Mouse (Mus musculus): ENCODE measurements around the gene Gtf2f2. TPM values are rescaled to one million over a fixed set of nuclear protein-coding genes. Genes with fewer than 3 reads are reported as not detected.

The Gtf2f2 gene
- 10 to 100 TPM; 11.5 to 12.8 (median 11.9) TPM for total RNA-seq (2022)

DNA sequence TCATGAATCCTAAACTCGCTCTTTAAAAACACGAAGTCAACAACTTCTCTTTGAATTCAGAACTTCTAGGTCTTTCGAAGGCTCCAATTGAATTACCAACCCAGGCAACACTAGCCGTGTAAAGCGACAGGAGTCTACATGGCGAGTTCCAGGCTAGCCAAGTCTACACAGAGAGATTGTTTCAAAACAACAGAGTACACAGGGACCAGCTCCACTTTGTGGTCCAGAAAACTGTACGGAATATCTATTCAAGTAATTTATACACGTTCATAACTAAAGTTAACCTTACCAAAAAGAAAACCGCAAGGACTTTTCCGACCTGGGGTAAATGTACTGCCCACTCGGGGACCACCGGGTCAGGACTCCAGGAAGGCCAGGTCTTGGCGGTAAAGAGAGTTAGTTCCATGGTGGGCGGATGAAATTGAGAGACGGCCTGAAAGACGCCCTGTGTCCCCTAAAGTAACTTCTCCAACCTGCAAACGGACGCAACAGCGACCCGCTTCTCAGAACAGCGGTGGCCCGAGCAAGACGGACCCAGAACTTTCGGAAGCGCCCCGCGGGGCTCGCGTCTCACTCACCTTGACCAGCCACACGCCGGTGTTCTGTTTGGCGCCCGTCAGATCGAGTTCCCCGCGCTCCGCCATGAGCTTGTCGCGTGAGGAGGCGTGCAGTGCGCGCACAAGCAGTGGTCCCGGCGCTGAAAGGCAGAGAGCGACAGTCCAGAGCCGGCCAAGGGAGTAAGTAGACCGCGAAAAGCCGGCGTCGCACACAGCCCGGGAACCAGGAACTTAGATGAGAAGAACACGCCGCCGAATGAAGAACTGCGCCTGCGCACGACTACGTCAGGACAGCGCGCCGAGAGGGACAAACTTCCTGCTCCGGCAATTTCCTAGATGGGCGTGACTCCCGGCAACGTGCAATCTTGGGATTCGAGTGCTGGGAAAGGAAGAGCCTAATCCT, at the start of gene Gtf2f2:
Gene Gtf2f2, minus strand, starts transcription at position 764 of the 960 bp plus-strand sequence.
- DNase-seq (ENCODE audit: low spot score), result peak; percentile 96

- no peak for DNase-seq (ENCODE audit: low spot score)
Measured at GRCm38 (mm10) chr14:76059441-76059840, 48.8 kb upstream of the Gtf2f2 start.

- DNase-seq (ENCODE audit: low spot score), result peak; percentile 6
Measured at GRCm38 (mm10) chr14:76053726-76054125, 43.1 kb upstream of the Gtf2f2 start.

DNA sequence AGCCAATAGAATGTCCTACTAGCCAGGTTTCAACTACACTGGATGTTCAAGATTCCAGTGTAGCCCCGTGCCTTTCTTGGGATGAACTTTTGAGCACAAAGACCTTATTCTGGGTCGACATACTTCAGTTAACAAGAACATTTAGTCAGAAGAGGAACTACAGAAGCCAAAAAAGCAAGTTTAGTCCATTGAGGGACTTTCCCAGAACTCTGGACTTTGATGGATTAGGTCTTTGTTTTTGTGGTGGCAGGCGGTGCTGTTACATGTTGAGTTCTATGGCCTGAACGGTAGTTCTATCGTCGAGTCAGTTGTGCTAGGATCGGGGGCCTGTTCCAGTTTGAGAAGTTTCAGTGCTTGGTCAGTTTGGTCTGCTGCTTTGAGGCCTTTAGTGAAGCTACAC, 41.3 kb upstream of the Gtf2f2 start:
- peak; percentile 4 for DNase-seq (ENCODE audit: low spot score)

- no peak for DNase-seq (ENCODE audit: low spot score)
Measured at GRCm38 (mm10) chr14:76045767-76046166, 35.1 kb upstream of the Gtf2f2 start.

DNA sequence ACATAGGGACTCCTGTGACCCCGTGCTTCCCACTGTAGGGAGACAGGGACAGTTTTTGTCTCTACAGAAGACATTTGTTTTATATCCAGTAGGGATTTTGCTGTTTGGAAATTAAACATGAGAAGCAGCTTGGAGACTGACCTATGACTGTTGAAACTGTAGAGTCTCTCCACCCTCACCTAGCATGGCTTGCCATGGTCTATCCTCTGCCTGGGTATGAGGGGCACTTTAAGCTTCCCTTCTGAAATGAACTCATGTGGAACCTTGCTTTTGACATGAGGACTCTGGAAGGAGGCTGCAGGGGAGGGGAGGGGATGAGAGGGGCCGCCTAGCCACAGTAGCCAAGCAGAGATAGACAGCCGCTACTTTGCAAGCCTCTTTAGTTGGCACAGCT, 33.5 kb upstream of the Gtf2f2 start:
- DNase-seq (ENCODE audit: low spot score), result no peak

DNA sequence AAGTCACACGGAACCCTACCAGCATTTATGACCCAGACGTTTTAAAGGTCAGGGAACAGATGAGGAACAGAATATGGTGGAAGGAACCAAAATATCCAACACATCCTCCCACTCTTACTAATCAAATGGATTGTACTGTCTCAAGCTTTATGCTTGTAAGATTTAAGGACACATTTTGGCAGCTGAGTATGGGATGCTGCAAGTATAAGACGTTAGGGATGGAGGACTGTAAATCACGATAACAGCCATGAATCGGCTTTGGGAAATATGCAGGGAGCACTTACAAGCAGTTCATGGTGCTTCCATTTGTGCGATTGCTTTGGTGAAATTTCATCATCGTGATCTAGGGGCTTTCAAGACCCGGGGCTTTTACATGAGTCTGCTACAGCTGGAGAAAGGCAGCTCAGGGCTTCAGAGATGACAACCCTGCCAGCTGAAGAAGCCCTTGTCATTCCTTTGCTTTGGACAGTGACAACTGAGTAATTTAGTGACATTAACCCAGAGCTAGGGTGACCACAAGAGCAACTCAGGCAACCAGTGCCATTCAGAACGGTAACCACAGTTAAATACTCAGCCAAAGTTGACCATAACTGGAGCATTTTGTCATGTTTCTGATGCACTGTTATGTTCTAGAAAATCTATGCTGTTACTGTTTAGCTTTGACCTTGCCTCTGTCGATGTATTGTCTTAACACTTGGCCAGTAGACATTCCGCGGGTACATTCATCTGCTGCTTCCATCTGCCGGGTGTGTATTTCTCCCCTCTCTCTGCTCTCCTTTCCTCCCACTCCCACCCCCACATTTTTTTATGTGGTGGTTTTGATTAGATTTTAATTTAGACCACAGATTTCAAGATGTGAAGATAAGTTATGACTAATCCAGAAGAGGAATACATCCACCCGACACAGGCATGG, 32.8 kb upstream of the Gtf2f2 start:
- no peak for DNase-seq (ENCODE audit: low spot score)

GRCm38 (mm10) chr14:76033221-76033637, 22.6 kb upstream of the Gtf2f2 start:
- no peak for DNase-seq (ENCODE audit: low spot score)

DNA sequence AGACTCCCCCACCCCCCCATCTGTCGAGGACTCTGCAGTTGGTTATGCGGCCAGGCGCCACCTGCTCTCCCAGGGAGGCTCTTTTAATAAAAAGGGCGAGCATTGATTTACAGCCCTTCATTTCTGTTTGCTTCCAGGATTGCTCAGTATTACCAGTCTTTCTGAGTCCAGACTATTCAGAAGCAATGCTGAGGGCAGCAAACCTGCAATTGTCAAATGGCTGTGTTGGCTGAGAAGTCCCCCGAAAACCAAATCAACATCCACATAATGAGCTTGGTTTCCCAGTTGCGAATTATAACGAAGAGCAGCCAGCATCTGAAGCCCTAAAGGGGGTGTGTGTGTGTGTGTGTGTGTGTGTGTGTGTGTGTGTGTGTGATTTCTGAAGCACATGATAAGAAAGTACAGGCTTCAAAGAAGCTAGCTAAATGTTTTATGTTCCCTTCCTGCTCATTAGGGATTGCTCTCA, 22.0 kb upstream of the Gtf2f2 start:
- DNase-seq (ENCODE audit: low spot score), result no peak

- no peak for DNase-seq (ENCODE audit: low spot score)
Measured at GRCm38 (mm10) chr14:76031117-76031842, 20.6 kb upstream of the Gtf2f2 start.

- DNase-seq (ENCODE audit: low spot score), result no peak
Measured at GRCm38 (mm10) chr14:76024641-76025040, 14.0 kb upstream of the Gtf2f2 start.

DNA sequence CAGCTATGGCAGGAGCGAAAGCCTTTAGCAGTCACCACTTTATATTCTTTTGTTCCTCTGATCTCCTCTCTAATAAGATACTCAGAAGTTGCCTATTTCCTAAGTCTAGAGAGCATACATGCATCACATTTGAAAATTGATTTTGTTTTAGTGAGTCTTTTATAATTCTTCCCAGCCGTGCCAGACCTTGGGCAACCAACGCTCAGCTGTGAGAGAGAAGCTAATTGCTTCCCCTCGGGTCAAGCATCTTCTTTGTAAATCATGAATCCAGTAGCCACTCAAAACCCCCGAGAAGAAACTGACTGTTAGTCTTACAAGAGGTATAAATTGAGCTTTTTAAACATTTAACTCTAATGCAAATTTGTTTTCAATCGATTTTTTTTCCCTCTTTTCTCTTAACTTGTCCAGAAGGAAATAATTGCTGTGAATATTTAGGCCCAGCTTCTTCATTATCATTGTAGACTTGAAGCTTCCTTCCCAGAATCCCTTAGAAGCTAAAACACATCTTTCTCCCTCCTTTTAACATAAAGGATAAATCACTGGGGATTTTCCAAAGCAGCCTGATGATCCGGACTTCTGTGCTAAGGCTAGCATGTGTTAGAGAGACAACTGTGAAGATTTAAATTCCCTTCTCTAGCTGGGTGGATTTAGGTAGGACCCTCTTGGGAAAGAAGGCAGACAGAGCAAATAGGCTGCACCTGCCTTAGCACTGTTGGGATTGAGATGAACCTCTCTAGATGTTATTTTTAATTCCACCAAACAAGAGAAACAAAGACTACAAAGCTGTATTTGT, 10.5 kb upstream of the Gtf2f2 start:
- no peak for DNase-seq (ENCODE audit: low spot score)

DNA sequence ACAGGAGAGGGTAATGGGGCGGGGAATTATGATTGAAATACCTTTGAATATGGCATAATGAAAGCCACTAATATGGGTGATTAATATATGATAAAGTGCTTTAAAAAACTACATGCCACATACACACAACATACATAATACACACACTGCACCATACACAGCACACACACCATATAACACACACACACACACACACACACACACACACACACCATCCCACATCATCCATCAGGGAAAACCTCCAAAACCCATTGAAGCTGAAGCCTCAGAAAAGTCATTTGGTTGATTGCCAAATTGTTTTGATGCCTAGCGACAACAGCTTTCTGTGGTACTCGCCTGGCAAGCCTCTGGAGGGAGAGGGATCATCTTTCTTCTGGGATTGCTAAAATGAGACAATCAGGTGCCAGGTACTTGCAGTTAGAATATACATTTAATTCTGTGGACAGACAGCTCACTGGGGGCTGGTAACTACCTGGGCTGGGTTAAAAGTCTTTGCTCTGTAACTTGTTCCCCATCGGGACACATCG, 9.7 kb upstream of the Gtf2f2 start:
- DNase-seq (ENCODE audit: low spot score), result no peak

GRCm38 (mm10) chr14:76017785-76018490, 7.3 kb upstream of the Gtf2f2 start:
- no peak for DNase-seq (ENCODE audit: low spot score)

GRCm38 (mm10) chr14:76014331-76014730, 3.7 kb upstream of the Gtf2f2 start:
- DNase-seq (ENCODE audit: low spot score), result no peak

GRCm38 (mm10) chr14:76011062-76011457, 395 bp upstream of the Gtf2f2 start:
- DNase-seq (ENCODE audit: low spot score), result no peak

- no peak for DNase-seq (ENCODE audit: low spot score)
Measured at GRCm38 (mm10) chr14:76009185-76009584, 1.5 kb downstream of the Gtf2f2 start.

GRCm38 (mm10) chr14:76008174-76008573, 2.5 kb downstream of the Gtf2f2 start:
- DNase-seq (ENCODE audit: low spot score), result no peak

DNA sequence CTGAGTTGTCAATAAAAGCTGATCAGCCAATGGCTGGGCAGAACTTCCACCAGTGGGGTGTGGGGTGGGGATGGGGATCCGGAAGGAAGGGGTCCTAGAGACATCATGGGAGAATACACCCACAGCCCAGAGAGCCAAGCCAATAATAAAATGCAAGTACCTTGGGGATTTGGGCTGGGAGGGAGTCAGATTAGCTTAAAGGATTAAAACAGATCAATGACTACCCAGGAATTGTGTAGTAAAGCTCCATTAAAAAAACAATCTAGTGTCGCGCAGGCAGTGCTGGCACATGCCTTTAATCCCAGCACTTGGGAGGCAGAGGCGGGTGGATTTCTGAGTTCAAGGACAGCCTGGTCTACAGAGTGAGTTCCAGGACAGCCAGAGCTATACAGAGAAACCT, 5.7 kb downstream of the Gtf2f2 start:
- no peak for DNase-seq (ENCODE audit: low spot score)

DNA sequence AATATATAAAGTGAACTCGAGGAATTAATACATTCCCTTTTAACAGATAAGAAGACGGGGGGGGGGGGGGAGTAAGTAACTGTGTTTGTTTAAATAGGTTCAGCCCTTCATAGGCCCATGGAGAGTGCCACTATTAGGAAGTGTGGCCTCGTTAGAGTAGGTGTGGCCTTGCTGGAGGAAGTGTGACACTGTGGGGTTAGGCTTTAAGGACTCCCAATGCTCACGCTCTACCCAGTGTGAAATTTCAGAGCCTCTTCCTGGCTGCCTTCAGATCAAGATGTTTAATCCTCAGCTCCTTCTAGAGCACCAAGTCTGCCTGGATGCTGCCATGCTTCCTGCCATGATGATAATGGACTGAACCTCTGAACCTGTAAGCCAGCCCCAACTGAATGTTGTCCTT, 8.9 kb downstream of the Gtf2f2 start:
- no peak for DNase-seq (ENCODE audit: low spot score)

All from heart, adult 8-10 months (tissue).